Mouse (Mus musculus): ENCODE measurements around the gene Nt5m. TPM values are rescaled to one million over a fixed set of nuclear protein-coding genes. Genes with fewer than 3 reads are reported as not detected.
A peak's percentile ranks its signal among the peaks of the same experiment; 100 is the strongest.

The Nt5m gene
- total RNA-seq (2012; rRNA removed) (22.2 and 26.6 TPM in 2 replicates), polyA plus RNA-seq (2012; ENCODE audit: insufficient read depth in 1 of 2, insufficient read length in 2 of 2, low read depth in 1 of 2, low replicate concordance in 2 of 2, missing spikeins in 1 of 2) (10 to 100 TPM in 1 of 2 experiments, not detected in 1; 29.1 TPM)

DNA sequence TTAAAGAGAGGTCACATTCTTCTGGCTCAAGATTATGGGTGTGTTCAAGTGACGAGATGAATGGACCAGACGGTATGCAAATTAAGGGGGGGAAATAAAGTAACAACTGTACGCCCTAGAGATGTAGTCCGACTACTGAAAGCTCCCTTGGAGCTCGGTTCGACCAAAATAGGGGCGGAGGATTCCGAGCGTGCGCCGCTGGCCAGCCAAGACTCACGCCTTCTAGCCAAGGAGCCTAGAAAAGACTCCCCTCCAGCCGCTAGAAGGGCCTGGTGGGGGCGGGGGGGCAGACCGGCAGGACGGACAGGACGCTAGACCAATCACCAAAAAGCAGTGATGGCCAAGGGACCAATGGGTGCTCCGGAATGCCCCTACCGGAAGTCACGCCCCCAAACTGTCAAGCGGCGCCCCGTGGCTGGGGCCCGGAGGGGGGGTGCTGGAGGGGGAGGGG lies at the start of gene Nt5m:
Gene Nt5m (plus strand): TSS at position 440 of the 451 bp plus-strand sequence.
- Histone ChIP-seq H3K9ac (ENCODE audit: control insufficient read depth, low read depth, low read length, poor library complexity, severe bottlenecking) (peak within 1 kb of the TSS; percentile 99), H3K4me1 (ENCODE audit: control insufficient read depth in 1 of 2, insufficient read depth in 2 of 2, low read length in 2 of 2) (peaks cover 5 to 14% of the 10 kb centered on the region in 2 experiments), H3K79me2 (ENCODE audit: control insufficient read depth, insufficient read depth, low read length, poor library complexity) (peaks cover 30% of the 10 kb centered on the region), H3K27ac (ENCODE audit: control insufficient read depth, low read depth, low read length) (peak within 1 kb of the TSS; percentile 98), H3K9me3 (replicated peaks; ENCODE audit: insufficient read depth, low read length) (no peaks in the 10 kb centered on the region), H3K4me3 (ENCODE audit: control insufficient read depth in 1 of 2, insufficient read depth in 1 of 2, low read depth in 2 of 2, low read length in 2 of 2) (peak within 1 kb of the TSS; percentile 93 to 94), H3K36me3 (ENCODE audit: control insufficient read depth in 1 of 2, insufficient read depth in 2 of 2, low read length in 2 of 2) (peaks cover 20 to 24% of the 10 kb centered on the region in 2 experiments), H3K27me3 (ENCODE audit: control insufficient read depth in 1 of 2, insufficient read depth in 2 of 2, low read length in 2 of 2) (no peaks in the 10 kb centered on the region)
- TF ChIP-seq CHD1 (IDR thresholded peaks at IDR 0.05; ENCODE audit: low read depth, low read length) (no peak), CHD2 (IDR thresholded peaks at IDR 0.05; ENCODE audit: low read length) (peak; percentile 90), BHLHE40 (IDR thresholded peaks at IDR 0.05; ENCODE audit: borderline replicate concordance, low read depth, low read length) (no peak), SMC3 (IDR thresholded peaks at IDR 0.05; ENCODE audit: low read depth, low read length) (no peak), ELF1 (IDR thresholded peaks at IDR 0.05; ENCODE audit: low read depth, low read length) (peak; percentile 81), TBP (IDR thresholded peaks at IDR 0.05; ENCODE audit: low read depth, low read length) (peak; percentile 47; the same call in 1 of the 2 replicates), EP300 (IDR thresholded peaks at IDR 0.05; ENCODE audit: low read depth in 1 of 2, low read length in 2 of 2) (peak in 1 of 2 experiments; percentile 70; a peak in 2 of 4 replicates), MYC (IDR thresholded peaks at IDR 0.05; ENCODE audit: low read depth, low read length) (peak; percentile 55; the same call in 1 of the 2 replicates), MYB (IDR thresholded peaks at IDR 0.05; ENCODE audit: low read depth, low read length) (0 out of 2 replicates have a peak, but pooled peaks have one; percentile 54), ETS1 (IDR thresholded peaks at IDR 0.05; ENCODE audit: low read depth, low read length) (peak; percentile 59), MAZ (IDR thresholded peaks at IDR 0.05; ENCODE audit: low read depth, low read length) (peak; percentile 98), MXI1 (IDR thresholded peaks at IDR 0.05; ENCODE audit: low read depth, low read length) (peak; percentile 82), SIN3A (IDR thresholded peaks at IDR 0.05; ENCODE audit: low read length) (peak; percentile 90), HCFC1 (IDR thresholded peaks at IDR 0.05; ENCODE audit: low read depth, low read length) (peak; percentile 77), USF1 (IDR thresholded peaks at IDR 0.05; ENCODE audit: low read depth, low read length) (peak; percentile 79)
- DNase-seq (ENCODE audit: low read depth, low spot score) = peak; percentile 98

DNA sequence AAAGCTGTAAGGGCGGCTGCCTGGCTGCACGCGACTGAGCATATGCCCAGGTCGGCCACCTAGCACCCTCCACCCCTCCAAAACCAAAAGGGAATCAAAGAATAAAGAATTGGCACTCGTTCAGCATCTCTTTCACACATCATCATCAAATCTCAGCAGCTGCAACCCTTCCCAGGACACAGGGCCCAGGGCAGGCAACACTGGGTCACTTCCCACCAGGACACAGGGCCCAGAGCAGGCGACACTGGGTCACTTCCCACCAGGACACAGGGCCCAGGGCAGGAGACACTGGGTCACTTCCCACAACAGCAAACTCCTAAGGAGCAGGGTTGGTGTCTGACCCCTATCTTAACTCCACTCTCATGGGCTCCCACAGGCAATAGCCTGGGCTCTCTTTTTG lies 45.9 kb upstream of the Nt5m start:
- Histone ChIP-seq H3K36me3 (ENCODE audit: control insufficient read depth in 1 of 2, insufficient read depth in 2 of 2, low read length in 2 of 2) (peaks cover 0 to 11% of the 10 kb centered on the region in 2 experiments; a peak in 2 of 4 replicates), H3K27ac (ENCODE audit: control insufficient read depth, low read depth, low read length) (no peak overlapping the region), H3K27me3 (ENCODE audit: control insufficient read depth in 1 of 2, insufficient read depth in 2 of 2, low read length in 2 of 2) (no peaks in the 10 kb centered on the region), H3K79me2 (ENCODE audit: control insufficient read depth, insufficient read depth, low read length, poor library complexity) (no peaks in the 10 kb centered on the region), H3K9me3 (replicated peaks; ENCODE audit: insufficient read depth, low read length) (no peaks in the 10 kb centered on the region), H3K4me1 (ENCODE audit: control insufficient read depth in 1 of 2, insufficient read depth in 2 of 2, low read length in 2 of 2) (no peaks in the 10 kb centered on the region), H3K9ac (ENCODE audit: control insufficient read depth, low read depth, low read length, poor library complexity, severe bottlenecking) (no peak overlapping the region), H3K4me3 (ENCODE audit: control insufficient read depth in 1 of 2, insufficient read depth in 1 of 2, low read depth in 2 of 2, low read length in 2 of 2) (no peak overlapping the region)
- TF ChIP-seq RCOR1 (IDR thresholded peaks at IDR 0.05; ENCODE audit: low read depth, low read length) = no peak
- no peak for TF ChIP-seq USF1 (IDR thresholded peaks at IDR 0.05; ENCODE audit: low read depth, low read length)
- no peak for TF ChIP-seq ZC3H11A (IDR thresholded peaks at IDR 0.05; ENCODE audit: low read depth, low read length)
- TF ChIP-seq MYB (IDR thresholded peaks at IDR 0.05; ENCODE audit: low read depth, low read length) = no peak
- no peak for TF ChIP-seq SMC3 (IDR thresholded peaks at IDR 0.05; ENCODE audit: low read depth, low read length)
- TF ChIP-seq ETS1 (IDR thresholded peaks at IDR 0.05; ENCODE audit: low read depth, low read length) = no peak
- TF ChIP-seq MAFK (IDR thresholded peaks at IDR 0.05; ENCODE audit: borderline replicate concordance, low read depth, low read length) = no peak
- TF ChIP-seq CHD1 (IDR thresholded peaks at IDR 0.05; ENCODE audit: low read depth, low read length) = no peak
- no peak for TF ChIP-seq USF2 (IDR thresholded peaks at IDR 0.05; ENCODE audit: borderline replicate concordance in 1 of 2, insufficient read depth in 1 of 2, low read depth in 1 of 2, low read length in 2 of 2)
- TF ChIP-seq JUND (IDR thresholded peaks at IDR 0.05; ENCODE audit: low read depth, low read length) = no peak
- TF ChIP-seq TAL1 (IDR thresholded peaks at IDR 0.05; ENCODE audit: low read length) = no peak
- no peak for TF ChIP-seq E2F4 (IDR thresholded peaks at IDR 0.05; ENCODE audit: borderline replicate concordance, low read depth, low read length)
- DNase-seq (ENCODE audit: low read depth, low spot score) = no peak

All from MEL (cell line).